Mouse (Mus musculus): ENCODE data around the gene Gm21915. TPM values are rescaled to one million over a fixed set of nuclear protein-coding genes. Genes with fewer than 3 reads are reported as not detected.

The Gm21915 gene
- polyA plus RNA-seq, 1 experiment from 2014 or later, result not detected

- 52% methylated on average over 12 of the region's 12 CpGs for WGBS
- peak overlapping the region; percentile 74 for H3K27ac ChIP-seq (replicated peaks)
- DNase-seq (ENCODE audit: low spot score), result no peak
These were observed 38.2 kb downstream of the Gm21915 start for GRCm38 (mm10) chr9:40708448-40709140.

GRCm38 (mm10) chr9:40709141-40709537 lies 38.7 kb downstream of the Gm21915 start:
- Histone ChIP-seq H3K4me1 (peaks cover 55% of the 10 kb centered on the region), H3K36me3 (no peaks in the 10 kb centered on the region), H3K27me3 (ENCODE audit: low read depth, poor library complexity, severe bottlenecking) (no peaks in the 10 kb centered on the region), H3K4me3 (no peak overlapping the region), H3K9me3 (replicated peaks) (no peaks in the 10 kb centered on the region), H3K27ac (replicated peaks) (peak overlapping the region; percentile 74)
- no peak for DNase-seq (ENCODE audit: low spot score)
- WGBS, result 81% methylated on average over 7 of the region's 7 CpGs

More at GRCm38 (mm10) chr9:40708448-40709140, 38.2 kb downstream of the Gm21915 start:
- H3K4me1 ChIP-seq, result peaks cover 57% of the 10 kb centered on the region
- no peak overlapping the region for H3K4me3 ChIP-seq
- no peaks in the 10 kb centered on the region for H3K27me3 ChIP-seq (ENCODE audit: low read depth, poor library complexity, severe bottlenecking)
- no peaks in the 10 kb centered on the region for H3K36me3 ChIP-seq
- no peaks in the 10 kb centered on the region for H3K9me3 ChIP-seq (replicated peaks)

- whole genome bisulfite sequencing, result 69% methylated on average over 3 of the region's 3 CpGs
- no peaks in the 10 kb centered on the region for H3K36me3 ChIP-seq
- no peaks in the 10 kb centered on the region for H3K9me3 ChIP-seq (replicated peaks)
- H3K4me1 ChIP-seq, result peaks cover 50% of the 10 kb centered on the region
- H3K27me3 ChIP-seq (ENCODE audit: low read depth, poor library complexity, severe bottlenecking), result no peaks in the 10 kb centered on the region
- no peak for DNase-seq (ENCODE audit: low spot score)
- H3K27ac ChIP-seq (replicated peaks), result peak overlapping the region; percentile 74
- H3K4me3 ChIP-seq, result no peak overlapping the region
These were observed 39.2 kb downstream of the Gm21915 start for GRCm38 (mm10) chr9:40709587-40709986.

- no peak overlapping the region for H3K4me3 ChIP-seq
- no peaks in the 10 kb centered on the region for H3K27me3 ChIP-seq (ENCODE audit: low read depth, poor library complexity, severe bottlenecking)
- peak overlapping the region; percentile 74 for H3K27ac ChIP-seq (replicated peaks)
- DNase-seq (ENCODE audit: low spot score), result no peak
- no peaks in the 10 kb centered on the region for H3K9me3 ChIP-seq (replicated peaks)
- no peaks in the 10 kb centered on the region for H3K36me3 ChIP-seq
- peaks cover 46% of the 10 kb centered on the region for H3K4me1 ChIP-seq
- WGBS, result 73% methylated on average over 3 of the region's 3 CpGs
These were observed 39.6 kb downstream of the Gm21915 start for GRCm38 (mm10) chr9:40709991-40710390.

- Histone ChIP-seq H3K27me3 (ENCODE audit: low read depth, poor library complexity, severe bottlenecking) (no peaks in the 10 kb centered on the region), H3K4me3 (no peak overlapping the region), H3K9me3 (replicated peaks) (no peaks in the 10 kb centered on the region), H3K4me1 (peaks cover 46% of the 10 kb centered on the region), H3K27ac (replicated peaks) (no peak overlapping the region), H3K36me3 (no peaks in the 10 kb centered on the region)
- no peak for DNase-seq (ENCODE audit: low spot score)
- 69% methylated on average over 4 of the region's 4 CpGs for WGBS
These were observed 41.2 kb downstream of the Gm21915 start for GRCm38 (mm10) chr9:40711654-40712053.

GRCm38 (mm10) chr9:40717182-40717874 lies 46.9 kb downstream of the Gm21915 start:
- WGBS, result 80% methylated on average over 18 of the region's 18 CpGs
- peaks cover 21% of the 10 kb centered on the region for H3K4me1 ChIP-seq
- H3K27me3 ChIP-seq (ENCODE audit: low read depth, poor library complexity, severe bottlenecking), result no peaks in the 10 kb centered on the region
- H3K27ac ChIP-seq (replicated peaks), result no peak overlapping the region
- H3K36me3 ChIP-seq, result no peaks in the 10 kb centered on the region
- no peak overlapping the region for H3K4me3 ChIP-seq
- DNase-seq (ENCODE audit: low spot score), result no peak
- H3K9me3 ChIP-seq (replicated peaks), result no peaks in the 10 kb centered on the region

GRCm38 (mm10) chr9:40717875-40718185 lies 47.4 kb downstream of the Gm21915 start:
- no peak for DNase-seq (ENCODE audit: low spot score)
- no peaks in the 10 kb centered on the region for H3K36me3 ChIP-seq
- WGBS, result 40% methylated on average over 7 of the region's 7 CpGs
- no peaks in the 10 kb centered on the region for H3K9me3 ChIP-seq (replicated peaks)
- no peaks in the 10 kb centered on the region for H3K27me3 ChIP-seq (ENCODE audit: low read depth, poor library complexity, severe bottlenecking)
- peaks cover 17% of the 10 kb centered on the region for H3K4me1 ChIP-seq
- H3K27ac ChIP-seq (replicated peaks), result no peak overlapping the region
- H3K4me3 ChIP-seq, result no peak overlapping the region

Other genes starting within 250 kb of the Gm21915 start
- 2.3 and 3.7 TPM in 2 replicates for gene Gramd1b, start 139.2 kb upstream of the Gm21915 start, polyA plus RNA-seq (2016; fragmentation: Nextera tagmentation; extraction: Ambion mirVana)
- gene Clmp, start 15.3 kb downstream of the Gm21915 start, polyA plus RNA-seq (2016; fragmentation: Nextera tagmentation; extraction: Ambion mirVana), result 14.7 and 21.0 TPM in 2 replicates
- gene Hspa8, start 130.4 kb downstream of the Gm21915 start, polyA plus RNA-seq (2016; fragmentation: Nextera tagmentation; extraction: Ambion mirVana), result 3,165 and 3,904 TPM in 2 replicates
- gene Bsx, start 203.5 kb downstream of the Gm21915 start, polyA plus RNA-seq (2016; fragmentation: Nextera tagmentation; extraction: Ambion mirVana), result 0.15 and 0.83 TPM in 2 replicates

Measured in midbrain, embryonic 10.5 days (tissue).